Mouse (Mus musculus) midbrain, embryonic 14.5 days (tissue): ENCODE measurements around the gene Crk. TPM values are rescaled to one million over a fixed set of nuclear protein-coding genes. Genes with fewer than 3 reads are reported as not detected.
A peak's percentile ranks its signal among the peaks of the same experiment; 100 is the strongest.
"Not testable (repeated sequence)": the region's sequence is repeated elsewhere in the genome, so short reads cannot be mapped to it uniquely, and the experiment has no call there.

Experiments used
- ATAC-seq: fragments of 200-750 bp; cut with Nextera tagmentation; 2 replicates; pipeline ENCODE4 v1.8.0; 2017; ENCODE audit warnings: moderate number of reproducible peaks, moderate library complexity; ENCODE audit not compliant: low FRiP score, low TSS enrichment
- DNase-seq: peaks from one replicate; pipeline ENCODE4 v3.0.0-alpha.2; 2015
- H3K27ac ChIP-seq: fragments of 300-500 bp; sonication (generic); replicated peaks from 2 replicates; pipeline ENCODE4 v1.5.1; 2014; ENCODE audit warnings: mild to moderate bottlenecking, low read depth, low read length, moderate library complexity
- H3K27me3 ChIP-seq: fragments of 300-500 bp; sonication (generic); 2 replicates; pipeline ENCODE4 v1.6.1; 2014; ENCODE audit warnings: low read length, control low read depth, mixed read lengths; ENCODE audit not compliant: control insufficient read depth, insufficient read depth
- H3K36me3 ChIP-seq: fragments of 300-500 bp; sonication (generic); 2 replicates; pipeline ENCODE4 v1.6.1; 2014; ENCODE audit warnings: low read length, control low read depth; ENCODE audit not compliant: control insufficient read depth, insufficient read depth
- H3K4me1 ChIP-seq: fragments of 300-500 bp; sonication (generic); 2 replicates; pipeline ENCODE4 v1.6.1; 2014; ENCODE audit warnings: mild to moderate bottlenecking, antibody characterized with exemption, low read length, control low read depth; ENCODE audit not compliant: control insufficient read depth, insufficient read depth
- H3K4me2 ChIP-seq: fragments of 300-500 bp; sonication (generic); 2 replicates; pipeline ENCODE4 v1.6.1; 2014; ENCODE audit warnings: mild to moderate bottlenecking, low read length, moderate library complexity
- H3K4me3 ChIP-seq: fragments of 300-500 bp; sonication (generic); replicated peaks from 2 replicates; pipeline ENCODE4 v1.5.1; 2014; ENCODE audit warnings: low read depth, low read length
- H3K9ac ChIP-seq: fragments of 300-500 bp; sonication (generic); replicated peaks from 2 replicates; pipeline ENCODE4 v1.6.1; 2014; ENCODE audit warnings: mild to moderate bottlenecking, low read length, moderate library complexity
- H3K9me3 ChIP-seq: fragments of 300-500 bp; sonication (generic); 2 replicates; pipeline ENCODE4 v1.6.1; 2016; ENCODE audit warnings: low read length, control low read depth, mixed read lengths; ENCODE audit not compliant: control insufficient read depth
- WGBS: fragments of 180-500 bp; shearing (Covaris S2); extraction: QIAGEN DNeasy Blood & Tissue Kit; methylation state at CpG from one replicate; pipeline ENCODE4 v1.1.7; 2014; 5-methylcytosine and 5-hydroxymethylcytosine counted together
- polyA plus RNA-seq: library from polyadenylated mRNA; unstranded; fragments of >200 nt; fragmentation: Nextera tagmentation; extraction: Ambion mirVana; gene quantifications from 2 replicates; pipeline ENCODE4 v1.2.1, GENCODE M21; 2014

The Crk gene
- polyA plus RNA-seq, 1 experiment from 2014 or later, result 114 TPM

- no peaks in the 10 kb centered on the region for H3K9me3 ChIP-seq
- no peak overlapping the region for H3K4me3 ChIP-seq
- H3K27ac ChIP-seq, result no peak overlapping the region
- H3K27me3 ChIP-seq, result no peaks in the 10 kb centered on the region
- ATAC-seq (no peak), DNase-seq (no peak)
- no peak overlapping the region for H3K9ac ChIP-seq
- no peaks in the 10 kb centered on the region for H3K36me3 ChIP-seq
- no peak overlapping the region for H3K4me2 ChIP-seq
- H3K4me1 ChIP-seq, result no peaks in the 10 kb centered on the region
- WGBS, result 82% methylated on average over 8 of the region's 8 CpGs
Measured at GRCm38 (mm10) chr11:75716661-75717325, 37.7 kb downstream of the Crk start.

GRCm38 (mm10) chr11:75722339-75722738, 43.3 kb downstream of the Crk start:
- Histone ChIP-seq H3K27ac (no peak overlapping the region), H3K9ac (no peak overlapping the region), H3K9me3 (no peaks in the 10 kb centered on the region), H3K27me3 (no peaks in the 10 kb centered on the region), H3K36me3 (no peaks in the 10 kb centered on the region), H3K4me3 (no peak overlapping the region), H3K4me1 (no peaks in the 10 kb centered on the region), H3K4me2 (no peak overlapping the region)
- ATAC-seq (no peak), DNase-seq (no peak)
- WGBS, result 71% methylated on average over 4 of the region's 4 CpGs

- ATAC-seq (no peak), DNase-seq (no peak)
- Histone ChIP-seq H3K4me3 (no peak overlapping the region), H3K27ac (no peak overlapping the region), H3K9me3 (no peaks in the 10 kb centered on the region), H3K27me3 (no peaks in the 10 kb centered on the region), H3K4me2 (no peak overlapping the region), H3K36me3 (no peaks in the 10 kb centered on the region), H3K9ac (no peak overlapping the region), H3K4me1 (peaks cover 9% of the 10 kb centered on the region)
- 78% methylated on average over 2 of the region's 2 CpGs for WGBS
Measured at GRCm38 (mm10) chr11:75727168-75727567, 48.1 kb downstream of the Crk start.

GRCm38 (mm10) chr11:75727659-75728058, 48.6 kb downstream of the Crk start:
- not testable (repeated sequence) for DNase-seq, H3K36me3 ChIP-seq, ATAC-seq, H3K4me3 ChIP-seq, H3K9ac ChIP-seq, H3K27me3 ChIP-seq, H3K27ac ChIP-seq, H3K9me3 ChIP-seq, H3K4me2 ChIP-seq
- H3K4me1 ChIP-seq, result peaks cover 11% of the 10 kb centered on the region
- 92% methylated on average over 6 of the region's 6 CpGs for WGBS

GRCm38 (mm10) chr11:75732434-75733226, 53.6 kb downstream of the Crk start, which contains the start of gene Ywhae:
Gene Ywhae, plus strand, starts transcription at chr11:75732869.
- Histone ChIP-seq H3K36me3 (no peaks in the 10 kb centered on the region), H3K27ac (peak within 1 kb of the TSS; percentile 100), H3K27me3 (no peaks in the 10 kb centered on the region), H3K9me3 (no peaks in the 10 kb centered on the region), H3K4me1 (peaks cover 39% of the 10 kb centered on the region), H3K9ac (peak within 1 kb of the TSS; percentile 99), H3K4me3 (peak within 1 kb of the TSS; percentile 96), H3K4me2 (peak within 1 kb of the TSS; percentile 80)
- peak; percentile 91 for ATAC-seq
- WGBS, result under 1% methylated on average over 66 of the region's 76 CpGs
- peak; percentile 96 for DNase-seq

- peak overlapping the region; percentile 80 for H3K4me2 ChIP-seq
- H3K9ac ChIP-seq, result peak overlapping the region; percentile 99
- no peaks in the 10 kb centered on the region for H3K9me3 ChIP-seq
- H3K4me3 ChIP-seq, result peak overlapping the region; percentile 96
- H3K27ac ChIP-seq, result peak overlapping the region; percentile 100
- H3K27me3 ChIP-seq, result no peaks in the 10 kb centered on the region
- under 1% methylated on average over 45 of the region's 52 CpGs for WGBS
- peak; percentile 76 for ATAC-seq
- peak; percentile 85 for DNase-seq
- H3K4me1 ChIP-seq, result peaks cover 44% of the 10 kb centered on the region
- H3K36me3 ChIP-seq, result no peaks in the 10 kb centered on the region; the same call in 1 of the 2 replicates
Measured at GRCm38 (mm10) chr11:75733227-75733940, 54.3 kb downstream of the Crk start.

GRCm38 (mm10) chr11:75735462-75736252, 56.6 kb downstream of the Crk start:
- H3K27ac ChIP-seq, result no peak overlapping the region
- H3K9me3 ChIP-seq, result no peaks in the 10 kb centered on the region
- H3K9ac ChIP-seq, result no peak overlapping the region
- H3K4me1 ChIP-seq, result peaks cover 49% of the 10 kb centered on the region
- 79% methylated on average over 5 of the region's 5 CpGs for WGBS
- peak overlapping the region; percentile 96 for H3K4me3 ChIP-seq
- no peak for ATAC-seq
- no peaks in the 10 kb centered on the region for H3K27me3 ChIP-seq
- DNase-seq, result no peak
- H3K4me2 ChIP-seq, result peak overlapping the region; percentile 80
- H3K36me3 ChIP-seq, result no peaks in the 10 kb centered on the region; the same call in 1 of the 2 replicates

- WGBS, result 73% methylated on average over 3 of the region's 3 CpGs
- Histone ChIP-seq H3K4me2 (peak overlapping the region; percentile 29), H3K27ac (no peak overlapping the region), H3K36me3 (no peaks in the 10 kb centered on the region; the same call in 1 of the 2 replicates), H3K9ac (no peak overlapping the region), H3K4me1 (peaks cover 45% of the 10 kb centered on the region), H3K27me3 (no peaks in the 10 kb centered on the region), H3K4me3 (0 out of 2 replicates have a peak overlapping the region, but pooled peaks have one; percentile 8), H3K9me3 (no peaks in the 10 kb centered on the region)
- DNase-seq, result no peak
- ATAC-seq, result no peak
Measured at GRCm38 (mm10) chr11:75736978-75737377, 57.9 kb downstream of the Crk start.
